Mouse (Mus musculus): ENCODE results near the gene D730048I06Rik. TPM values are rescaled to one million over a fixed set of nuclear protein-coding genes. Genes with fewer than 3 reads are reported as not detected.

D730048I06Rik gene
- not detected in 2 replicates for polyA plus RNA-seq (2012; rRNA removed)

GRCm38 (mm10) chr9:35790001-35790400, at the start of gene D730048I06Rik, which contains the start of gene Gm27235:
Gene D730048I06Rik, minus strand, starts transcription at chr9:35790112.
Gene Gm27235, minus strand, starts transcription at chr9:35790101.

GRCm38 (mm10) chr9:35778009-35778408, 11.9 kb downstream of the D730048I06Rik start, which contains the start of gene Gm17727:
Gene Gm17727, minus strand, starts transcription at chr9:35778109.

GRCm38 (mm10) chr9:35740749-35741148, 49.2 kb downstream of the D730048I06Rik start, which contains the start of gene Gm17677:
Gene Gm17677, plus strand, starts transcription at chr9:35741049.

Other genes starting within 250 kb of the D730048I06Rik start
- 0.10 TPM in 2 replicates for gene Ddx25, start 231.6 kb downstream of the D730048I06Rik start, polyA plus RNA-seq (2012; rRNA removed)
- gene Pus3, start 231.5 kb downstream of the D730048I06Rik start, polyA plus RNA-seq (2012; rRNA removed) = 6.8 and 7.5 TPM in 2 replicates
- 0.13 and 0.18 TPM in 2 replicates for gene Pate2, start 219.8 kb downstream of the D730048I06Rik start, polyA plus RNA-seq (2012; rRNA removed)
- gene Hyls1, start 219.7 kb downstream of the D730048I06Rik start, polyA plus RNA-seq (2012; rRNA removed) = 4.1 and 5.1 TPM in 2 replicates
- not detected in 2 replicates for gene Pate4, start 178.2 kb downstream of the D730048I06Rik start, polyA plus RNA-seq (2012; rRNA removed)
- not detected in 2 replicates for gene Pate3, start 141.9 kb downstream of the D730048I06Rik start, polyA plus RNA-seq (2012; rRNA removed)
- not detected in 2 replicates for gene Pate1, start 102.7 kb downstream of the D730048I06Rik start, polyA plus RNA-seq (2012; rRNA removed)
- not detected in 2 replicates for gene Gm17677, start 49.1 kb downstream of the D730048I06Rik start, polyA plus RNA-seq (2012; rRNA removed)
- not detected in 2 replicates for gene Gm17727, start 12.0 kb downstream of the D730048I06Rik start, polyA plus RNA-seq (2012; rRNA removed)
- not detected in 2 replicates for gene Gm27235, start within 50 bp of the D730048I06Rik start, polyA plus RNA-seq (2012; rRNA removed)
- not detected in 2 replicates for gene 9230110F15Rik, start 54.0 kb upstream of the D730048I06Rik start, polyA plus RNA-seq (2012; rRNA removed)
- not detected in 2 replicates for gene 9230113P08Rik, start 118.3 kb upstream of the D730048I06Rik start, polyA plus RNA-seq (2012; rRNA removed)